Mouse (Mus musculus): ENCODE measurements at regions not wholly inside any gene's neighbourhood (a gene's known extent, or its start where the extent isn't known, plus 50 kb on each side); places are given as distances from the start of the nearest gene placed in this dataset.
A peak's percentile ranks its signal among the peaks of the same experiment; 100 is the strongest.

GRCm38 (mm10) chr4:142622151-142622861 lies 383.1 kb upstream of the Kazn start:
- H3K27me3 ChIP-seq (replicated peaks; ENCODE audit: control insufficient read depth, insufficient read depth, low read length) = no peaks in the 10 kb centered on the region
- 54% methylated on average over 17 of the region's 17 CpGs for WGBS
- H3K4me2 ChIP-seq (ENCODE audit: low read length) = no peak overlapping the region
- H3K9ac ChIP-seq (ENCODE audit: low read length) = no peak overlapping the region
- no peaks in the 10 kb centered on the region for H3K36me3 ChIP-seq (ENCODE audit: control insufficient read depth, insufficient read depth, low read length)
- no peaks in the 10 kb centered on the region for H3K9me3 ChIP-seq (replicated peaks; ENCODE audit: control insufficient read depth, low read length)
- 0 out of 2 replicates have a peak, but pooled peaks cover 5% of the 10 kb centered on the region for H3K4me1 ChIP-seq (ENCODE audit: control insufficient read depth, insufficient read depth, low read length)
- ATAC-seq = no peak
- no peak overlapping the region for H3K4me3 ChIP-seq (ENCODE audit: low read depth, low read length)
- H3K27ac ChIP-seq (ENCODE audit: low read depth, low read length) = no peak overlapping the region
- DNase-seq (ENCODE audit: low spot score) = no peak

- WGBS = 69% methylated on average over 8 of the region's 8 CpGs
- no peak for ATAC-seq
These were observed 380.2 kb upstream of the Kazn start for GRCm38 (mm10) chr4:142619396-142619795.

GRCm38 (mm10) chr4:142618770-142619169 lies 379.6 kb upstream of the Kazn start:
- H3K4me3 ChIP-seq (ENCODE audit: low read depth, low read length) = no peak overlapping the region
- ATAC-seq (no peak), DNase-seq (ENCODE audit: low spot score) (no peak)
- no peaks in the 10 kb centered on the region for H3K27me3 ChIP-seq (replicated peaks; ENCODE audit: control insufficient read depth, insufficient read depth, low read length)
- no peaks in the 10 kb centered on the region for H3K9me3 ChIP-seq (replicated peaks; ENCODE audit: control insufficient read depth, low read length)
- H3K4me1 ChIP-seq (ENCODE audit: control insufficient read depth, insufficient read depth, low read length) = 0 out of 2 replicates have a peak, but pooled peaks cover 5% of the 10 kb centered on the region
- no peak overlapping the region for H3K27ac ChIP-seq (ENCODE audit: low read depth, low read length)
- H3K9ac ChIP-seq (ENCODE audit: low read length) = no peak overlapping the region
- WGBS = 5% methylated on average over 4 of the region's 4 CpGs
- no peaks in the 10 kb centered on the region for H3K36me3 ChIP-seq (ENCODE audit: control insufficient read depth, insufficient read depth, low read length)
- no peak overlapping the region for H3K4me2 ChIP-seq (ENCODE audit: low read length)

More at GRCm38 (mm10) chr4:142619396-142619795, 380.2 kb upstream of the Kazn start:
- Histone ChIP-seq H3K9me3 (replicated peaks; ENCODE audit: control insufficient read depth, low read length) (no peaks in the 10 kb centered on the region), H3K36me3 (ENCODE audit: control insufficient read depth, insufficient read depth, low read length) (no peaks in the 10 kb centered on the region), H3K4me1 (ENCODE audit: control insufficient read depth, insufficient read depth, low read length) (0 out of 2 replicates have a peak, but pooled peaks cover 5% of the 10 kb centered on the region), H3K27ac (ENCODE audit: low read depth, low read length) (no peak overlapping the region), H3K4me3 (ENCODE audit: low read depth, low read length) (no peak overlapping the region), H3K4me2 (ENCODE audit: low read length) (no peak overlapping the region), H3K27me3 (replicated peaks; ENCODE audit: control insufficient read depth, insufficient read depth, low read length) (no peaks in the 10 kb centered on the region), H3K9ac (ENCODE audit: low read length) (no peak overlapping the region)
- no peak for DNase-seq (ENCODE audit: low spot score)

- DNase-seq (ENCODE audit: low spot score) (peak; percentile 41), ATAC-seq (no peak)
- Histone ChIP-seq H3K4me3 (ENCODE audit: low read depth, low read length) (no peak overlapping the region), H3K9ac (ENCODE audit: low read length) (no peak overlapping the region), H3K9me3 (replicated peaks; ENCODE audit: control insufficient read depth, low read length) (no peaks in the 10 kb centered on the region), H3K27ac (ENCODE audit: low read depth, low read length) (no peak overlapping the region), H3K36me3 (ENCODE audit: control insufficient read depth, insufficient read depth, low read length) (no peaks in the 10 kb centered on the region), H3K27me3 (replicated peaks; ENCODE audit: control insufficient read depth, insufficient read depth, low read length) (no peaks in the 10 kb centered on the region), H3K4me1 (ENCODE audit: control insufficient read depth, insufficient read depth, low read length) (0 out of 2 replicates have a peak, but pooled peaks cover 5% of the 10 kb centered on the region), H3K4me2 (ENCODE audit: low read length) (no peak overlapping the region)
- 67% methylated on average over 5 of the region's 5 CpGs for WGBS
These were observed 378.5 kb upstream of the Kazn start for GRCm38 (mm10) chr4:142617676-142618075.

- no peaks in the 10 kb centered on the region for H3K36me3 ChIP-seq (ENCODE audit: control insufficient read depth, insufficient read depth, low read length)
- H3K4me1 ChIP-seq (ENCODE audit: control insufficient read depth, insufficient read depth, low read length) = 0 out of 2 replicates have a peak, but pooled peaks cover 5% of the 10 kb centered on the region
- DNase-seq (ENCODE audit: low spot score) (no peak), ATAC-seq (no peak)
- no peaks in the 10 kb centered on the region for H3K27me3 ChIP-seq (replicated peaks; ENCODE audit: control insufficient read depth, insufficient read depth, low read length)
- no peak overlapping the region for H3K27ac ChIP-seq (ENCODE audit: low read depth, low read length)
- no peak overlapping the region for H3K9ac ChIP-seq (ENCODE audit: low read length)
- H3K4me2 ChIP-seq (ENCODE audit: low read length) = no peak overlapping the region
- no peaks in the 10 kb centered on the region for H3K9me3 ChIP-seq (replicated peaks; ENCODE audit: control insufficient read depth, low read length)
- WGBS = 86% methylated on average over 7 of the region's 7 CpGs
- H3K4me3 ChIP-seq (ENCODE audit: low read depth, low read length) = no peak overlapping the region
These were observed 377.7 kb upstream of the Kazn start for GRCm38 (mm10) chr4:142616901-142617300.

- no peak overlapping the region for H3K27ac ChIP-seq (ENCODE audit: low read depth, low read length)
- H3K4me2 ChIP-seq (ENCODE audit: low read length) = no peak overlapping the region
- H3K36me3 ChIP-seq (ENCODE audit: control insufficient read depth, insufficient read depth, low read length) = no peaks in the 10 kb centered on the region
- ATAC-seq (no peak), DNase-seq (ENCODE audit: low spot score) (no peak)
- no peaks in the 10 kb centered on the region for H3K9me3 ChIP-seq (replicated peaks; ENCODE audit: control insufficient read depth, low read length)
- no peak overlapping the region for H3K4me3 ChIP-seq (ENCODE audit: low read depth, low read length)
- WGBS = 83% methylated on average over 3 of the region's 3 CpGs
- no peaks in the 10 kb centered on the region for H3K4me1 ChIP-seq (ENCODE audit: control insufficient read depth, insufficient read depth, low read length)
- no peaks in the 10 kb centered on the region for H3K27me3 ChIP-seq (replicated peaks; ENCODE audit: control insufficient read depth, insufficient read depth, low read length)
- no peak overlapping the region for H3K9ac ChIP-seq (ENCODE audit: low read length)
These were observed 365.9 kb upstream of the Kazn start for GRCm38 (mm10) chr4:142605098-142605497.

GRCm38 (mm10) chr4:142597214-142597613 lies 358.0 kb upstream of the Kazn start:
- Histone ChIP-seq H3K27me3 (replicated peaks; ENCODE audit: control insufficient read depth, insufficient read depth, low read length) (no peaks in the 10 kb centered on the region), H3K9ac (ENCODE audit: low read length) (no peak overlapping the region), H3K4me1 (ENCODE audit: control insufficient read depth, insufficient read depth, low read length) (no peaks in the 10 kb centered on the region), H3K27ac (ENCODE audit: low read depth, low read length) (no peak overlapping the region), H3K36me3 (ENCODE audit: control insufficient read depth, insufficient read depth, low read length) (no peaks in the 10 kb centered on the region), H3K9me3 (replicated peaks; ENCODE audit: control insufficient read depth, low read length) (no peaks in the 10 kb centered on the region), H3K4me3 (ENCODE audit: low read depth, low read length) (no peak overlapping the region), H3K4me2 (ENCODE audit: low read length) (no peak overlapping the region)
- no peak for ATAC-seq
- 87% methylated on average over 4 of the region's 4 CpGs for WGBS
- DNase-seq (ENCODE audit: low spot score) = no peak

GRCm38 (mm10) chr4:142589084-142589741 lies 350.0 kb upstream of the Kazn start:
- DNase-seq (ENCODE audit: low spot score) (no peak), ATAC-seq (no peak)
- Histone ChIP-seq H3K36me3 (ENCODE audit: control insufficient read depth, insufficient read depth, low read length) (no peaks in the 10 kb centered on the region), H3K27ac (ENCODE audit: low read depth, low read length) (no peak overlapping the region), H3K9me3 (replicated peaks; ENCODE audit: control insufficient read depth, low read length) (no peaks in the 10 kb centered on the region), H3K4me2 (ENCODE audit: low read length) (no peak overlapping the region), H3K9ac (ENCODE audit: low read length) (no peak overlapping the region), H3K4me1 (ENCODE audit: control insufficient read depth, insufficient read depth, low read length) (peaks cover 5% of the 10 kb centered on the region), H3K27me3 (replicated peaks; ENCODE audit: control insufficient read depth, insufficient read depth, low read length) (no peaks in the 10 kb centered on the region), H3K4me3 (ENCODE audit: low read depth, low read length) (no peak overlapping the region)
- WGBS = 74% methylated on average over 7 of the region's 7 CpGs

Data from forebrain, embryonic 14.5 days (tissue).